Mouse (Mus musculus): ENCODE results near the gene Wscd2.

DNA sequence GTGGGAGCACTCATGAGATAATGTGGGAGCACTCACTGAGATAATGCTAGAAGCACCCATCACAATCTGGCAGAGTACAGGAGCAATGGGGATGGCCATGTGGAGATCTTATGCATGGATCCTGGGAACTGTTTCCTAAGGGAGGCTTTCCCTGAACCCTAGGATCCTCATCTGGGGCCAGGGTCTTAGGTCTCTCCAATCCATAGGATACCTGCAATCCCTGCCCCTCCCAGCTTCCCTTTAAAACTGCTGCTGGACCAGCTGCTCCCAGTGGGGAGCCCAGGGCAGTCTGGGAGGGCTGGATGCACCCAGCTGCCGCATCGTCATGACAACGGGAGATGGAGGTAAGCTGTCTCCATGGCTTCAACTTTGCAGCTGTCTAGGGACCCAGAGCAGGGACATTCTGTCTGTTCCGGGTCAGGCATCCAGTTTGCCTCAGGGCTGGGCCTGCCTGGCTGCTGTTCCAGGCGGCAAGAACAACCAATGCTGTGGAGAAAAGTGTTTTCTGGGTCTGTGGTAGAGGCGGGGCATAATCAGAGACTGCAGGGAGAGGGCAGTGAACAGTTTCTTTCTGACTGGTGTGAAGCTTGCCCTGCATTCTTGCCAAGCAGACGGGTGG is 2.4 kb downstream of the Wscd2 start:
- TF ChIP-seq CTCF (IDR thresholded peaks at IDR 0.05 in 2 of 3, conservative IDR thresholded peaks at IDR 0.05 in 1 of 3; ENCODE audit: control insufficient read depth in 1 of 3, insufficient read depth in 1 of 3, low read depth in 2 of 3, low read length in 3 of 3, poor library complexity in 1 of 3, severe bottlenecking in 1 of 3) (no peak), POLR2AphosphoS2 (IDR thresholded peaks at IDR 0.05; ENCODE audit: low read length) (no peak), ZNF384 (IDR thresholded peaks at IDR 0.05; ENCODE audit: low read depth, low read length) (no peak)
